Mouse (Mus musculus) cerebellum, postnatal 36 days (tissue): ENCODE measurements around the gene Phf20.
A peak's percentile ranks its signal among the peaks of the same experiment; 100 is the strongest.

Source experiments
- DNase-seq, 2 experiments: peaks; one replicate each; pipeline ENCODE4 v3.0.0; 2021 to 2022; ENCODE audit warnings: mixed read lengths in 2 of 2

Phf20 gene

GRCm38 (mm10) chr2:156201486-156201885, 5.2 kb downstream of the Phf20 start:
- no peak for DNase-seq

- peak; percentile 69 to 82 for DNase-seq
These were observed 6.7 kb downstream of the Phf20 start for GRCm38 (mm10) chr2:156202848-156203437.

GRCm38 (mm10) chr2:156203917-156204316, 7.7 kb downstream of the Phf20 start:
- DNase-seq, result peak in 1 of 2 experiments; percentile 14

GRCm38 (mm10) chr2:156217786-156218185, 21.5 kb downstream of the Phf20 start:
- DNase-seq, result no peak

- DNase-seq, result no peak
These were observed 25.8 kb downstream of the Phf20 start for GRCm38 (mm10) chr2:156222100-156222499.

- no peak for DNase-seq
These were observed 27.8 kb downstream of the Phf20 start for GRCm38 (mm10) chr2:156224043-156224442.

- no peak for DNase-seq
These were observed 31.4 kb downstream of the Phf20 start for GRCm38 (mm10) chr2:156227689-156228088.

- DNase-seq, result no peak
These were observed 32.9 kb downstream of the Phf20 start for GRCm38 (mm10) chr2:156229171-156229570.

- peak; percentile 39 to 40 for DNase-seq
These were observed 35.1 kb downstream of the Phf20 start for GRCm38 (mm10) chr2:156231340-156231739.

GRCm38 (mm10) chr2:156233275-156233948, 37.1 kb downstream of the Phf20 start:
- DNase-seq, result peak; percentile 87 to 89

GRCm38 (mm10) chr2:156234016-156234415, 37.8 kb downstream of the Phf20 start:
- peak in 1 of 2 experiments; percentile 13 for DNase-seq

- peak; percentile 91 to 92 for DNase-seq
These were observed 39.6 kb downstream of the Phf20 start for GRCm38 (mm10) chr2:156235847-156236246.

GRCm38 (mm10) chr2:156241662-156242061, 45.4 kb downstream of the Phf20 start:
- peak; percentile 21 to 22 for DNase-seq

GRCm38 (mm10) chr2:156243011-156243410, 46.7 kb downstream of the Phf20 start:
- DNase-seq, result no peak

- no peak for DNase-seq
These were observed 51.3 kb downstream of the Phf20 start for GRCm38 (mm10) chr2:156247599-156247998.

- no peak for DNase-seq
These were observed 54.5 kb downstream of the Phf20 start for GRCm38 (mm10) chr2:156250761-156251160.

GRCm38 (mm10) chr2:156251291-156251690, 55.0 kb downstream of the Phf20 start:
- no peak for DNase-seq

GRCm38 (mm10) chr2:156257051-156257450, 60.8 kb downstream of the Phf20 start:
- DNase-seq, result peak in 1 of 2 experiments; percentile 19

- no peak for DNase-seq
These were observed 61.9 kb downstream of the Phf20 start for GRCm38 (mm10) chr2:156257922-156258761.

GRCm38 (mm10) chr2:156260968-156261367, 64.7 kb downstream of the Phf20 start:
- DNase-seq, result peak in 1 of 2 experiments; percentile 22

GRCm38 (mm10) chr2:156263204-156263893, 67.1 kb downstream of the Phf20 start:
- DNase-seq, result no peak

- no peak for DNase-seq
These were observed 71.4 kb downstream of the Phf20 start for GRCm38 (mm10) chr2:156267636-156268035.

GRCm38 (mm10) chr2:156272553-156272952, 76.3 kb downstream of the Phf20 start:
- no peak for DNase-seq
